Mouse (Mus musculus) adrenal gland, postnatal 36 days (tissue): ENCODE data around the gene Zmynd10. TPM values are rescaled to one million over a fixed set of nuclear protein-coding genes. Genes with fewer than 3 reads are reported as not detected.
A peak's percentile ranks its signal among the peaks of the same experiment; 100 is the strongest.
"Not testable (repeated sequence)": the region's sequence is repeated elsewhere in the genome, so short reads cannot be mapped to it uniquely, and the experiment has no call there.

Experiments used
- DNase-seq, 2 experiments: peaks; one replicate each; pipeline ENCODE4 v3.0.0; 2021; ENCODE audit warnings: mixed read lengths in 1 of 2
- total RNA-seq, 2 experiments: library from RNA; stranded (reverse); gene quantifications; 2 replicates each; pipeline ENCODE4 v1.2.3; 2021

Zmynd10 gene
- total RNA-seq, 2 experiments from 2014 or later = 0.20 to 0.66 TPM

GRCm38 (mm10) chr9:107555031-107555457, 7.9 kb downstream of the Zmynd10 start:
- DNase-seq = peak; percentile 67 to 72

- DNase-seq = no peak
These were observed 8.6 kb downstream of the Zmynd10 start for GRCm38 (mm10) chr9:107555701-107556100.

GRCm38 (mm10) chr9:107556346-107556745, 9.2 kb downstream of the Zmynd10 start:
- no peak for DNase-seq

GRCm38 (mm10) chr9:107563029-107563581, 16.0 kb downstream of the Zmynd10 start, which contains the start of gene Tusc2:
Gene Tusc2, plus strand, starts transcription at chr9:107563255.
- DNase-seq = peak; percentile 96 to 97

- DNase-seq = not testable (repeated sequence)
These were observed 18.5 kb downstream of the Zmynd10 start for GRCm38 (mm10) chr9:107565556-107565955.

DNA sequence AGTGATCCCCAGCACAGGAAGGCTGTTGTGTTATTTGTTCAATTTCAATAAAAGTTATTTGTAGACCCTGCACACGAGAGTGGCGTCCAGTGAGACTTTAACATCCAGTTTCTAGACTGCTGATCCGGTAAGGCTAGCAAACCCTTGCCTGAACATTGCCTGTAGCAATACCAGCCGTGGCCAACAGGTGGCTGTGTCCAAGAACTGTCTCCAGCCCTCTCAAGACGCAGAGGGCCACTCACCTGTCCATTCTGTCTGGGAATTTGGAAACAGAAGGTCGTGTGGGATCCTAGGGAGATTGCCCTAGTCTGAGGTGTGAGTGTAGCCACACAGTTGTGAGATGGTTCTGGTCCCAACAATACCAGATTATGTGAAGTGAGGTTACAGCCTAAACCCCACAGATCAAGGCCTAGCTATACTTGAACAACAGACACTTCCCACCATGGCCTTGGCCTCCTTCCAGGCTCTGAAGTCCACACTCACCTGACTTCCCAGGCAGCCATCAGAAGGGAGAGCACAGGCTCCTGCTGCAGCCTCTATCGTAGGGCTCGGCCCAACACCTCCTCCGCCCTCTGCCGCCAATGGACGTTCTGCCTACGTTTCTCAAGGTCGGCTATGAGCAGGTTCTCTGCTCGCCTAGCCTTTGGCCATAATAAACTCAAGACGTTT, 19.1 kb downstream of the Zmynd10 start:
- peak; percentile 90 for DNase-seq

DNA sequence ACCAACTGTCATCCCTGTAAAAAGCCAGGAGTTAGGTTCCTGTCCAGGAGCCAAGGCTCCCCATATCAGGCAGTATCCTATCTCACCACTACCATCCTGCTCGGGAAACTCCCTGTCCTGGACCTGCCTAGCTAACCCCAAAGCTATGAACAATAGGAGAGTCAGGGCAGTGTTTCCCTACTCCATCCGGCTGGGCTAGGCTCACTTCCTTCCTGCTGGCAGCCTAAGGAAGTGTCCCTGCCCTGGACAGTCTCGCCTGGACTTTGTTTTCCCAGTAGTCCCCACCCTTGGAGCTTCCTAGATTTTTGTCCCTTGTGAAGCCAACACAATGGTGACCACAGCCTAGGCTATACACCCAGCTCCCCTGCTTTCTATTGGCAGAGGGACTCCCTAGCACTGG, 19.8 kb downstream of the Zmynd10 start:
- peak; percentile 49 to 52 for DNase-seq

DNA sequence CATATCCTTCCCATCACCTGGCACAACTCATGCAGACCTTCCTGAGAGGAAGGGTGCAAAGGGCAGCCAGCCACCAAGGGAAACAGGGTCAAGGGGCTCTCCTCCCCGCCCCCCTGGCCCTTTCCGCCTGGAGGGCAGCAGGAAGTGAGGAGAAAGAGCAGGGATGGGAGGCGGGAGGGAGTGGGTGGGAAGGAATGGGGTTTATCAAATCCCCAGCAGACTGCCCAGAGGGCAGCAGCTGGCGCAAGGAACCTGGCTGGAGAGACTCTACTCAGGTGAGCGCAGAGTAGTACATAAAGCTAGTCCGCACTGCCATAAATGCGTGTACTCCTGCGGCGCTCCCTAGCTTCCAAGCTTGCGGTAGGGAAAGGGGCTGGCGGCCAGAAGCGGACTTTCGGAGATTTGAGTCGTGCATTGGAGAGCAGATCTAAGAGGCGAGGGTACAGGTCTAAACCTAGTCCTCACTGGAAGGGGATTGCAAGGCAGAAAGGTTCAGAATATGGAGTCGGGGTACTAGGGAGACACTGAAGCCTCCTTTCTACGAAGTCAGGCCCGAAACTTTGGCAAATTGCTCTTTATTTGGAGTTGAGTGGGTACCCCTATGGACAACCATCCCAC, 20.7 kb downstream of the Zmynd10 start, which contains the start of gene Hyal2:
Gene Hyal2 (plus strand): TSS at position 244 of the 618 bp plus-strand sequence.
- peak; percentile 58 to 79 for DNase-seq

DNA sequence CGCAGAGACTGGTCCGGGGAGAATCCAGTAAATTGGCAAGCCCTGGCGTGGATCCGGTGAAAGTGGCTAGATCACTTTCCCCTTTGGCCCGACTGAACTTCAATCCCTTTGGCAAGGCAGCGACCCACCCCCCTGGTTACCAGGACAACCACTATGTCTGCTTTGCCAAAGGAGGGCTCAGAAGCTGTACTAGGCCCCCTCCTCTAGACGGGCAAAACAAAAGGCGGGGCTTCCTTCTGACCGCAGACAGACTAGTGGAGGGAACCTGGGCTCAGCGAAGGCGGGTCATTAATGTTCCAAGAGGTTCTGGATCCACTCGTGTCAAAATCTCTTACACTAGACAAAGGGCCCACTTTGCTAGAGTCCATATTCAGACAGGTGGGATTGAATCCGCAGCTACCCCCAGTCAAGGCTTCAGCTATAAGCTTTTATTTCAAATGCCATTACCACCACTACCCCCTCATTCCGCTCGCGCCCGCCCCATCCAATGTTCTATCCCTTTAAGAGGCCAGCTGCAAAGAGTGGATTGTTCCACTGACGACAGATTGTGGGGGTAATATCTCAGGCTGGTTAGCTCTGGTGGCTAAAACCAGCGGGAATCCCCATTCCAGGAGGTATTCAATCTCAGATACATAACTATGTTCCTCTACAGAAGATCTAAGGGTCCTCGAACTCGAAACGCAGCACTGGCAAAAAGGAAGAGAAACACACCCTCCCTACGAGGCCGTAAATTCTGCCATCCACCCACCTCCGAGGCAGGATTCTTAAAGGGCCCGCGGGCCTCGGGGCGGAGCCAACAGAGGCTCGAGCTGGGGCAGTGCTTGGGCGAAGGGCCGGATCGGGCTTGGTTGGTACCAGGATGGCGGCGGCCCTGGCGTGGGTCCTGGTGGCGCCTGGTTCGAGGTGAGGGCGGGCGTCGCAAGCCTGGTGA, 21.5 kb downstream of the Zmynd10 start:
- DNase-seq = peak; percentile 91 to 93

DNA sequence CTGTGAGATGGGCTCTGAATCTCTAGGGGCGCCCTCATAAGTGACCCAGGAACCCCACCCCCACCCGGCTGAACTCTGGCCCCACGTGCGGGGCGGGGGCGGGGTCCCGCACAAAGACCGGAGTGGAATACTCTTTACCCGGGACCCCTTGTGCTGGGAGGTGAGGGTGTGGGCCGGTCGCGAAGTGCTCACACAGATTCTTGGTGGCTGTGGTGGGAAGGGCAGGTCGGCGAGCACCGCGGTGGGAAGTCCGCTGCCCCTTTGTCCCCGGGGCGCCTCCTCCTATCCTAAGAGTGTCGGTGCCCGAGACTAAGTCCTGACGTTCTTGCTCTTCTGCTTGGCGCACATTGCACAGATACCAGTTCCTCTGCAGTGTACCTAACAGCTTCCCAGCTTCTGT, 22.2 kb downstream of the Zmynd10 start:
- DNase-seq = no peak

DNA sequence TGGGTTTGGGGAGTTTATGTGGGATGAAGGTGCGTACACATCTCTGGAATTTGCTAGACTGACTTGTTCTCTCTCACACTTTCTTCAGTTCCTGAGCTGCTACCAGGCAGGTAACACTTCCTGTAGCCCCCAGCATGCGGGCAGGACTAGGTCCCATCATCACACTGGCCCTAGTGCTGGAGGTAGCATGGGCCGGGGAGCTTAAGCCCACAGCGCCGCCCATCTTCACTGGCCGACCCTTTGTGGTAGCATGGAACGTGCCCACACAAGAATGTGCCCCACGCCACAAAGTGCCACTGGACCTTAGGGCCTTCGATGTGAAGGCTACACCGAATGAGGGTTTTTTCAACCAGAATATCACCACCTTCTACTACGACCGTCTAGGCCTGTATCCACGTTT, 22.9 kb downstream of the Zmynd10 start:
- no peak for DNase-seq

DNA sequence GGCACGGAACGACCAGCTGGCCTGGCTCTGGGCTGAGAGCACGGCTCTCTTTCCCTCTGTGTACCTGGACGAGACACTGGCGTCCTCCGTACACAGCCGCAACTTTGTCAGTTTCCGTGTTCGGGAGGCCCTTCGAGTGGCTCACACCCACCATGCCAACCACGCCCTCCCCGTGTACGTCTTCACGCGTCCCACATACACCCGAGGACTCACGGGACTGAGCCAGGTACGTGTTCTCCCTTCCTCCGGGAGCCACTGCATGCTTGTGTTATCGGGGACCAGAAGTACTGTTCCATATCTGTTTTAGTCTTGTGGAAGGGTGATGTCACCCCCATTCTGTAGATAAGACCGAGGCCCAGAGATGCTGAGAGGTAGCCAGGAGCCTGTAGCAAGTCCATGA, 23.7 kb downstream of the Zmynd10 start:
- no peak for DNase-seq

DNA sequence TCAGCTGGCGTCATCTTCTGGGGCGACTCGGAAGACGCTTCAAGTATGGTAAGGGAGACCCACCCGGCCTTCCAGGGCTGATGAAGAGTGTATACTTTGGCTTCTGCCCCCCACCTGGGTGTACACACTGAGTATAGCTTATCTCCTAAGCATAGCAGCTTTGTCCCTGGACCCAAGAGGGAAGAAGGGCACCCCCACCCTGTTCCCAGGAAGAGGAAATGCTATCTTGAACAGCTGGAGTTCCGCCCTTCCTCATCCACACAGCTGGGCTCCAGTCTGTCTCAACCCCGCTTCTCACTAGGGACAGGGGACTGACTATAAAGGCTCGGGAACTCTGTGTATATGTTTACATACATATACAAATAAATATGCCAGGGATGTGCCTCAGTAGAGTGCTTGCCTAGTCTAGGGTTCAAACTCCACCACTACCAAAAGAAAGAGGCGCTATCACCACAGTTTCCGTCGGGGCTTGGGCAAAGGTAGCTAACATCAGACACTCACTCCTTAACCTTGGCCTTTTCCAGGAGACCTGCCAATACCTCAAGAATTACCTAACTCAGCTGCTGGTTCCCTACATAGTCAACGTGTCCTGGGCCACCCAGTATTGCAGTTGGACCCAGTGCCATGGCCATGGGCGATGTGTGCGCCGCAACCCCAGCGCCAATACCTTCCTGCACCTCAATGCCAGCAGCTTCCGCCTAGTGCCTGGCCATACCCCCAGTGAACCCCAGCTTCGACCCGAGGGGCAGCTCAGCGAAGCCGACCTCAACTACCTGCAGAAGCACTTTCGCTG, 24.6 kb downstream of the Zmynd10 start:
- DNase-seq = no peak

DNA sequence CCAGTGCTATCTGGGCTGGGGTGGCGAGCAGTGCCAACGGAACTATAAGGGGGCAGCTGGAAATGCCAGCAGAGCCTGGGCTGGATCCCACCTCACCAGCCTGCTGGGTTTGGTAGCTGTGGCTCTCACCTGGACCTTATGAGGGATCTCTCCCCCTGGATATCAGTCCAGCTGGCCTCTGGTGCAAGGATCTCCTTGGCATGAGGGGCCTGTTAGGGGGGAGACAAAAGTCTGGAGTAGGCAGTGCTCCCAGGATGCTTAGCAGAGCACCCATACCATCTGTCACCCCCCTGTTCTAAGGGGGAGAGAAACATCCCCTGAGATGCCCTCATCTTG, 25.2 kb downstream of the Zmynd10 start:
- DNase-seq = no peak

GRCm38 (mm10) chr9:107573774-107574173, 26.7 kb downstream of the Zmynd10 start:
- not testable (repeated sequence) for DNase-seq

- no peak for DNase-seq
These were observed 28.7 kb downstream of the Zmynd10 start for GRCm38 (mm10) chr9:107575579-107576356.

GRCm38 (mm10) chr9:107576357-107577107, 29.4 kb downstream of the Zmynd10 start, which contains the start of gene Hyal1:
Gene Hyal1, plus strand, starts transcription at chr9:107576927.
- DNase-seq = peak; percentile 87 to 91

GRCm38 (mm10) chr9:107577871-107578270, 30.8 kb downstream of the Zmynd10 start:
- DNase-seq = peak in 1 of 2 experiments; percentile 52

- no peak for DNase-seq
These were observed 31.5 kb downstream of the Zmynd10 start, which contains the start of gene Naa80 for GRCm38 (mm10) chr9:107578587-107578986. Gene Naa80, plus strand, starts transcription at chr9:107578887.
